Mouse (Mus musculus) small intestine, adult 2 months (tissue): ENCODE results near the gene Olfr573-ps1.

Experiments used
- CTCF ChIP-seq: fragments of 200-500 bp; IDR thresholded peaks from 2 replicates; pipeline ENCODE4 v1.5.1; 2012; ENCODE audit warnings: low read depth, mild to moderate bottlenecking, control low read depth, inconsistent platforms, low read length, moderate library complexity, mixed read lengths; ENCODE audit not compliant: insufficient replicate concordance, insufficient read length; ENCODE audit errors: extremely low read depth
- POLR2A ChIP-seq: fragments of 200-500 bp; IDR thresholded peaks from 2 replicates; pipeline ENCODE4 v1.6.1; 2012; ENCODE audit warnings: low read depth, mild to moderate bottlenecking, control low read depth, inconsistent platforms, low read length, moderate library complexity

DNA sequence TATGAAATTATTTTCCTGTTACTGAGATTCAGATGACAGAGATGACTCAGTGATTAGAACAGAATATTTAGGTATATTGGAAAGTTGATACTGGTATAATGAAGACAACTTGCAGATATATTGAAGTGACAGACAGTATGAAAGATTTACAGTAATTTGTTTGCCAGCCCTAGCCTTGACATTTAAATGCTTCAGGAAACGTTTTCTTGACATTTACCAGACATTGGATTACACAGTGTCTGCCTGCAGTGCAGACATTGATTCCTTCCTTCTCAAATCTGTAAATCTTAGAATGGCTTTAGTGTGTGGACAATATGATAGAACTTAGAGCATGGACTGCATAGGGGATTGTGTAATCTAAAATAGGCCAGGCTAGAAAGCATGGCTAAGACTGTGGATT, 27.1 kb downstream of the Olfr573-ps1 start:
- TF ChIP-seq POLR2A (no peak), CTCF (no peak)
